Mouse (Mus musculus) adrenal gland, postnatal 25 days (tissue): Measurements from ENCODE around the gene Zdhhc4. TPM values are rescaled to one million over a fixed set of nuclear protein-coding genes. Genes with fewer than 3 reads are reported as not detected.

Source experiments
- DNase-seq: peaks from one replicate; pipeline ENCODE4 v3.0.0; 2021; ENCODE audit warnings: mixed read lengths
- total RNA-seq: library from RNA; stranded (reverse); gene quantifications from 2 replicates; pipeline ENCODE4 v1.2.3, GENCODE M21; 2021

Gene Zdhhc4
- total RNA-seq, 1 experiment from 2014 or later, result 66.5 TPM

- DNase-seq, result peak; percentile 57
Measured at GRCm38 (mm10) chr5:143317288-143317610, 11.8 kb downstream of the Zdhhc4 start.

- no peak for DNase-seq
Measured at GRCm38 (mm10) chr5:143316605-143317287, 12.3 kb downstream of the Zdhhc4 start.

- DNase-seq, result no peak
Measured at GRCm38 (mm10) chr5:143315514-143315888, 13.6 kb downstream of the Zdhhc4 start.

GRCm38 (mm10) chr5:143314730-143315513, 14.1 kb downstream of the Zdhhc4 start, which contains the start of gene E130309D02Rik:
E130309D02Rik (minus strand) TSS chr5:143315360.
- DNase-seq, result peak; percentile 94

GRCm38 (mm10) chr5:143314183-143314729, 14.8 kb downstream of the Zdhhc4 start:
- no peak for DNase-seq

GRCm38 (mm10) chr5:143311886-143312285, 17.2 kb downstream of the Zdhhc4 start:
- peak; percentile 76 for DNase-seq

- DNase-seq, result no peak
Measured at GRCm38 (mm10) chr5:143309916-143310315, 19.1 kb downstream of the Zdhhc4 start.

GRCm38 (mm10) chr5:143308825-143309224, 20.2 kb downstream of the Zdhhc4 start:
- DNase-seq, result no peak

GRCm38 (mm10) chr5:143304251-143304650, 24.8 kb downstream of the Zdhhc4 start:
- no peak for DNase-seq

- no peak for DNase-seq
Measured at GRCm38 (mm10) chr5:143301296-143301695, 27.8 kb downstream of the Zdhhc4 start.

GRCm38 (mm10) chr5:143299686-143300085, 29.4 kb downstream of the Zdhhc4 start:
- peak; percentile 59 for DNase-seq

GRCm38 (mm10) chr5:143298391-143298790, 30.7 kb downstream of the Zdhhc4 start:
- no peak for DNase-seq

- no peak for DNase-seq
Measured at GRCm38 (mm10) chr5:143297986-143298385, 31.1 kb downstream of the Zdhhc4 start.

GRCm38 (mm10) chr5:143295330-143295729, 33.7 kb downstream of the Zdhhc4 start:
- no peak for DNase-seq

GRCm38 (mm10) chr5:143294862-143295261, 34.2 kb downstream of the Zdhhc4 start:
- no peak for DNase-seq

GRCm38 (mm10) chr5:143293404-143293803, 35.7 kb downstream of the Zdhhc4 start, which contains the start of gene Zfp853:
Zfp853 (minus strand) TSS chr5:143293623.
- DNase-seq, result no peak

- no peak for DNase-seq
Measured at GRCm38 (mm10) chr5:143292879-143293278, 36.2 kb downstream of the Zdhhc4 start.

- DNase-seq, result no peak
Measured at GRCm38 (mm10) chr5:143289299-143289698, 39.8 kb downstream of the Zdhhc4 start.

GRCm38 (mm10) chr5:143288378-143288911, 40.6 kb downstream of the Zdhhc4 start:
- DNase-seq, result no peak

GRCm38 (mm10) chr5:143287774-143288328, 41.2 kb downstream of the Zdhhc4 start:
- no peak for DNase-seq

GRCm38 (mm10) chr5:143284762-143285161, 44.3 kb downstream of the Zdhhc4 start:
- DNase-seq, result no peak

GRCm38 (mm10) chr5:143279247-143279646, 49.8 kb downstream of the Zdhhc4 start:
- DNase-seq, result no peak

GRCm38 (mm10) chr5:143275761-143276160, 53.3 kb downstream of the Zdhhc4 start:
- no peak for DNase-seq
